Mouse (Mus musculus) splenic B cell, adult 2 months (primary cell): ENCODE measurements at regions not wholly inside any gene's neighbourhood (a gene's known extent, or its start where the extent isn't known, plus 50 kb on each side); places are given as distances from the start of the nearest gene placed in this dataset.
A peak's percentile ranks its signal among the peaks of the same experiment; 100 is the strongest.

Experiments
- DNase-seq: peaks from one replicate; pipeline ENCODE4 v3.0.0-alpha.2; 2011; ENCODE audit warnings: low read depth, low spot score
- H3K27me3 ChIP-seq: 2 replicates; pipeline ENCODE4 v1.6.1; 2012; ENCODE audit warnings: mild to moderate bottlenecking, low read length, moderate library complexity, mixed read lengths; ENCODE audit not compliant: control insufficient read depth, poor library complexity, insufficient read depth, severe bottlenecking
- H3K36me3 ChIP-seq: 2 replicates; pipeline ENCODE4 v1.6.1; 2012; ENCODE audit warnings: mild to moderate bottlenecking, low read length, moderate library complexity, mixed read lengths; ENCODE audit not compliant: control insufficient read depth, poor library complexity, insufficient read depth, severe bottlenecking

DNA sequence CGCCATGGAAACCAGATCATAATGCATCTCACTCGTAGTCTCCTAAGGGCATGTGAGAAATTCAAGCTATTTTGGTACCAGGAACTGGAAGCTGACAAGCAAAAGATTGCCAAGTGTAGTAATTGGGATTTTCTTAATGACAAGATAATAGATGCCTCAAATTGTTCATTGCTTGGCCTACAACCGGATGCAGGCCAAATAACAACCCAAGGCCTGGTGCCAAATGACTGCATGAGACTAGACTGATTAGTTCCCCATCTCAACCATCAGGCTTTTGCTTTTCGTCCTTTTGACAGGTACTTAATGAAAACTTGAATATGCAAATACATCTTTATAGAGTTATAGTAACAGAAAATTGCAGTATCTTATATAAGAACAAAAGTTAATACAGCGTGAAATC lies 780.4 kb upstream of the Frg1 start:
- DNase-seq, result no peak
- Histone ChIP-seq H3K36me3 (no peaks in the 10 kb centered on the region), H3K27me3 (no peaks in the 10 kb centered on the region)

DNA sequence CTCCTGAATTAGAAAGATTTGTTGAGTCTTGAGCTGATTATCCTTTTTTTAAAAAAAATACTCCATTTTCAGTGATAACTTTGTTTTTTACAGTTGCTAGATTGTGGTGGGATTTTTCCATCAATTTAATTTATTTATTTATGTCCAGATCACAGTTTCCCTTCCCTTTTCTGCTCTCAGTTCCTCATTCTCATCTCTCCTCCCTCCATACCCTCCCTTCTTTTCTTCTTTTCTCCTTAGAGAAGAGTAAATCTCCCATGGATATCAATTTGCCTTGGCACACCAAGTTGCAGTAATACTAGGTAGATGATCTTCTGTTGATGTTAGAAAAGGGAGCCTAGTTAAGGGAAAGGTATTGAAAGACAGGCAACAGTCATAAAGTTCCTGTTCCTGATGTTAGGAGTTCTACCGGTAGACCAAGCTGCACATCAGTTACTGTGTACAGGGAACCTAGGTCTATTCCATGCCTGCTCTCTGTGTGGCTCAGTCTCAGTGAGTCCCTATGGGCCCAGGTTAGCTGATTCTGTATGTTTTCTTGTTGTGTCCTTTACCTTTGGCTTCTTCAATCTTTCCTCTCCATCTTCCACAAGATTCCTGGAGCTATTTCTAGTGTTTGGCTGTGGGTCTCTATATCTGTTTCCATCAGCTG lies 777.2 kb upstream of the Frg1 start:
- peak; percentile 3 for DNase-seq
- H3K27me3 ChIP-seq, result no peaks in the 10 kb centered on the region
- H3K36me3 ChIP-seq, result no peaks in the 10 kb centered on the region

DNA sequence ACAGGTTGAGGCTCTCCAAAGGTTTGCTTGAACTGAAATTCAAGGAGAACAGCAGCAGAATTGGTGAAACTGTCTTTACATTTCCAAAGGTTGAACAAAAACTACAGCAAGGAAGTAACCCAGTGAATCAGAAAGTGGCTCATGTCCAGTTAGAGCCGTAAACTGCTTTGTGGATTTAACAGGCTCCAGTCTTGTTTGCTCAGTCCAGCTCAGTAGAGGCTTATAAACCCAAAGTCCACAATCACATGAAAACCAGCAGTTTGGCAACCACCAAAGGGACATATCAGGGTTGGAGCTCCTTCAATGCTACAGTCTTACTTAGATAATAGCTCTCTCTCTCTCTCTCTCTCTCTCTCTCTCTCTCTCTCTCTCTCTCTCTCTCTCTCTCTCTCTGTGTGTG lies 770.2 kb upstream of the Frg1 start:
- no peak for DNase-seq
- H3K27me3 ChIP-seq, result no peaks in the 10 kb centered on the region
- no peaks in the 10 kb centered on the region for H3K36me3 ChIP-seq

DNA sequence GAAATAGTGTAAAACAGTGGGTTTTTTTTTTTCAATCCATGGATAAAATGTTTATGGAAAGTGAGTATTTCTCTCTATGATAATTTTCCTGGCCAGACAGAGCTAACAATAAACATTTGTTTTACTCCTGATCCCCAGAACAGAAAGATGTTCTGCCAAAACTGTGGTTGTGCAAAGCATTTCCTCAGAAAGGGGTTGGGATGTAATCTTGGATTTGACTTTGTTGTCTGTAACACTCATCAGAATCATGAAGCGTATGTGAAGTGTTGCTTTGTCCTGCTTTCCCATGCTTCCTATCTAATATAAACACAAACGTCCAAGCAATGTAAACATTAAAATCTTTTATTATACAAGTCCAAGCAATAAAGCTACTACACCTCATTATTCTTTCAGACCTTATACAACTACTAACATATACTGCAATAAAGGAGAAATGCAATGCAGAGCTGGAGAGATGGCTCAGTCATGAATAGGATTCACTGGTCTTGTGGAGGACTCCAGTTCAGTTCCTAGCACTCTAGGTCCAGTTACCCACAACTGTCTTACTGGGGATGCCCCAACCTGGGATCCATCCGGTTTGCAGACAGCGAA lies 766.5 kb upstream of the Frg1 start:
- Histone ChIP-seq H3K27me3 (no peaks in the 10 kb centered on the region), H3K36me3 (no peaks in the 10 kb centered on the region)
- no peak for DNase-seq

DNA sequence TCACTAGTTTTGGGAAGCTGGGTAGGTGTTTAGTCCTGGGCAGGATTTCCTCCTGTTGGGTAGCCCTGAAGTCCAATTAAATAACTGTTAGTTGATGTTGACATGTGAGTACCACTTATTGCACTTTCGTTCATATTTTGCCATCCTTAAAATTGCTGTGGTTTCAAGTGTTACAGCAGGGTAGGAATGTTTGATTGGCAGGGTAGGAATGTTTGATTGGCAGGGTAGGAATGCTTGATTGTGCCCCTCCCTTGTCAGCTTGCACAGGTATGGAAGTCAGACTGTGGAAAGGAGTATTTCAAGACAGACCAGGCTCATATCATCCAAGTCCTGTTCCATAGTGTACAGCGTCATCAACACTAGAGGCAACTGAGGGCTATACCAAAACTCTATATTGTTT lies 745.6 kb upstream of the Frg1 start:
- DNase-seq, result no peak
- Histone ChIP-seq H3K27me3 (no peaks in the 10 kb centered on the region), H3K36me3 (no peaks in the 10 kb centered on the region)

DNA sequence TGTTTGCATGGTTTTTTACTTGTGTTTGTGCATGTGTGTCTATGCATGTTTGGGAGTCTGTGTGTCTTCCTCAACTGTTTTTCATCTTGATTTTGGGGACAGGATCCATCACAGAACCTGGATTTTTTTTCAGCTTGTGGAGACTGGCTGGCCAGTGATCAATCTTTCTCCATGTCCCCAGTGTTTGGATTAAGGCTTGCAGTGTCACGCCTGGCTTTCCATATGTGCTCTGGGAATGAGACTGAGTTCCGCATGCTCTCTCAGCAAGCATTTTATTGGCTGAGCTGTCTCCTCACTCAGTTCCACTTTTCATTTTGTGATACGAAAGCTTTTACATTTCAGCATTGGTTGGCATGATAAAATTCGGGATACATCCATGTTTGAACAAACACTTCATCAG lies 740.1 kb upstream of the Frg1 start:
- no peaks in the 10 kb centered on the region for H3K36me3 ChIP-seq
- no peaks in the 10 kb centered on the region for H3K27me3 ChIP-seq
- no peak for DNase-seq

DNA sequence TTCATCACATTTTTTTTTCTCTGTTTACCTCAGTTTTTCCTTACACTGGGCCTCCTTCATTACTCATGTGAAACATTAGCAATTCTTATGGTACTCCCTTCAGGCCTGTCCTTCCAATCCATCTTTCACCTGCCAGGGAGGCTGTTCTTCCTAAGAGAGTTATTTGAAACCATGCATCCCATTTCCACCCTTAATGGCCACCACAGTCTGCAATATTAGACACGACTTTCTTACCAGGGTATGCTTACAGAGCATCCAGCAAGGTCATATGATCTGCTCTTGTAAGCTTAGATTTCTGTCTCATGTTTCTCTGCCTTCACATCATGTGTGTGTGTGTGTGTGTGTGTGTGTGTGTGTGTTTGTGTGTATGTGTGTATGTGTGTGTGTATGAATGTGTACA lies 739.7 kb upstream of the Frg1 start:
- DNase-seq, result no peak
- no peaks in the 10 kb centered on the region for H3K36me3 ChIP-seq
- H3K27me3 ChIP-seq, result no peaks in the 10 kb centered on the region

DNA sequence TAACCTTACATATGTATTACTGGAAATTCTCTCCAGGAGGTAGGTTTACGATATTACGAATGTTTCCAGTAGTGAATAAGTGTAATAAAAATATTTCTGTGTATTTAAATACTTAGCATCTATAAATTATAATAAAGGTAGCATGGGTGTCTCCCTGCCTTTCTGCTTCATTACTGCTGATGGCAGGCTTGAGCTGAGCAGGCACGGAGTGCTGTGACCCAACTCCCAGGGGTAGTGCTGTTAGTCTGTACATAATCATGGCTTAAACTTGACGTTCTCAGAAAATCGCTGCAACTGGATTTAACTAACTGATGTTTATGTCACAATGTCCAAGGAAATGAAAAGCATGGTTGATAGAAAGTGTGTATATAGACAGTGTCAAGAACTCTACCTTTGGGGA lies 727.8 kb upstream of the Frg1 start:
- no peak for DNase-seq
- Histone ChIP-seq H3K27me3 (no peaks in the 10 kb centered on the region), H3K36me3 (no peaks in the 10 kb centered on the region)

DNA sequence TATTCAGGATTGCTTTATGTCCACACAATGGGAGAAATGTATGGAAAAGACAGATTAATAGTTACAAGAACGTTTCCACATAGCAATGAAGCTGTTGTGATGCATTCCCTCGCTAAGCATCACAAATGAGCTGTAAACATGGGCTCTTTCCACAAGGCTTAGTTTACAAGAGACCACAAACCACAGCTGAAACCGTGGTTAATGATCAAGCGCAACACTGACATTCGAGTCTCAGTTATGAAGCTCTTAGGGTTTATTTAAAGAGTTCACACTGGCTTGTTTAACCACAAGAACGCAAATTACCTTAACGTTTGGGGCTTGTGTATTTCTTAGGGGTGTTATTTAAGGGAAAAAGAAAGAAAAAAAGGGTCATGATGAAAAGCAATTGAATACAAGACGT lies 727.3 kb upstream of the Frg1 start:
- no peaks in the 10 kb centered on the region for H3K27me3 ChIP-seq
- DNase-seq, result no peak
- H3K36me3 ChIP-seq, result no peaks in the 10 kb centered on the region

DNA sequence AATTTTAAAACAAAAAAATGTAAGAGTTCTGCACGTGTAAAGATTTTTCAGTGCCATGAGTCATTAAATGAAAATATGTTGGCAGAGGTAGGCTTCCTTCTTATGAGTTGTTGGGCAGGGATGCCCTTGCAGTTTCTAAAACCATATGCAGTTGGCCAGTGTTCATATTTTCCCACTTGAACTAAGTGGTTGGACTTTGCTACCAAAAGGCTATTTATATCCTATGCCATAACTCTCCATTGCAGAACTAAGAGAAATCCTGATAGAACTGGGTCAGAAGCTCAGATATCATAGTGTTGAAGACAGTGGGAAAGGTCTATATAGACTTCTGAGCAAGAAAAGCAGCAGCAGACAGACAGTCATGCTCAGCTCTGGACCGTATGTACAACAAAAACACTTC lies 690.7 kb upstream of the Frg1 start:
- H3K36me3 ChIP-seq, result no peaks in the 10 kb centered on the region
- no peaks in the 10 kb centered on the region for H3K27me3 ChIP-seq
- no peak for DNase-seq

DNA sequence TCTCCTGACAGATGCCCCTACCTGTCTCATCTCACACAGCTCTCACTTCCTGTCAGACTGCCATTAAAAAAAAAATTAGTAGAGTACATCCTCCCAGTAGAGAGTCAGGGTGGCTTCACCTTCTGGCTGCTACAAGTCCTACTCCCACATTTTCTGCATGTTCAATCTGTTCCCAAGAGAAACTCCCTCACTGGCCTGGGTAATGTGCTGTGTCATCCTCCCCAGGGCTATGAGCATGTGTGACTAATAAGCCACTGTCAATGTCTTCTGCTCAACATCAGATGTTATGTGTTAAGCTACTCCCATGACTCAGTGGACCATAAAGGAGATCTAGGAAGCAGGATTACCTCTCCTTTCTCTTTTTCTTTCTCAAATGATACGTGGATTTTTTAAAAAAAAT lies 652.4 kb upstream of the Frg1 start:
- no peak for DNase-seq
- no peaks in the 10 kb centered on the region for H3K36me3 ChIP-seq

DNA sequence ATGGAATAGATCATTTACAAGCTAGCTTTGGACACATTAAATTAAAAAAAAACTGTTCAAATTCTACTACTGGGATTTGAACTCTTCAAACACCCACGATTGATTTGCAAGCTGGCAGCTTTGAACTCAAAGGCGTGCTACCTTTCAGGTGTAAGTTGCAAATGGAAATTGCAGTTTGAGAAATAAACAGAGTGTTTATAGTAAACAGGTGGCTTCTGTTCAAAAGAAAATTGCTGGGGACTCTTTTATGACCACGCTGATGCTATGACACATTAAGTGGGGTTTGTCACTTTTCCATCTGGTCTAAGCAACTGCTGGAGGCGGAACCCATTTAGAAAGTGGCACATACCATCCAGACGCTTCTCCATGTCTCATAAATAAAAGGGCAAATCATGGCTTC lies 626.7 kb upstream of the Frg1 start:
- DNase-seq, result no peak
- H3K27me3 ChIP-seq, result no peaks in the 10 kb centered on the region
- H3K36me3 ChIP-seq, result no peaks in the 10 kb centered on the region

More for the DNA sequence above, 652.4 kb upstream of the Frg1 start:
- H3K27me3 ChIP-seq, result no peaks in the 10 kb centered on the region

DNA sequence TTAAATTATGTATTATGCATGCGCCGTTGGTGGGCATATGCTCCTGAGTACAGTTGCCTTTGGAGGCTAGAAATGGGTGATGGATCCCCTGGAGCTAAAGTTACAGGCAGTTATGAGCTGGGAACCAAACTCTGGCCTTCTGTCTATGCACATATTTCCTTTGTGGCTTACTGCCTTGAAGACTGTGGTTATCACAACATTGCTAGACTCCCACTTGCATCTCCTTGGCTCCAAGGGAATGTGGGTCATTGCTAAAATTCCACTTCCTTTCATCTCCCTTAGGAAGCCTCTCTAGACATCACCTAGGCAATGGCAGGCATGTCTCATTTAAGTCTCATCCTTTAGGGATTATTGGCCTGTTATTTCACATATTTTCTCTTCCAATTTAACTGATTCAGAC lies 622.4 kb upstream of the Frg1 start:
- DNase-seq, result no peak
- Histone ChIP-seq H3K36me3 (no peaks in the 10 kb centered on the region), H3K27me3 (no peaks in the 10 kb centered on the region)

DNA sequence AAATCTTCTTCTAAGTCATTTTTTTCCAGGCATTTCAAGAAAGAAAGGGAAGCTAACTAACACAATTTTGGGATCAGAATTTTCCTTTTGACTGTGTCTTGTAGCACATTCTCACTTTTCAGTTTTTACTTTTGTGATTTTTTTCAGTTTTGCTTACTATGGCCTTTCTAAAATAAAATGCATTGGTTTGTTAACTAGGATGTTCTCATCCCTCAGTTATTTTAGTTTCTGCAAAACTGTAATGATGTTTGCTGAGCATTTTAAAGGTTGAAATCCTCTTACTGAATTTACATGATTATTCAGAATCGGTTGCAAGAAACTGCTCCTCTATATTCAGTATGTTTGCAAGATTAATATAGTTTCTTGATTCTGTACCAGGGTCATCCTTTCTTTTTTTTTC lies 610.1 kb upstream of the Frg1 start:
- no peaks in the 10 kb centered on the region for H3K36me3 ChIP-seq
- DNase-seq, result no peak

DNA sequence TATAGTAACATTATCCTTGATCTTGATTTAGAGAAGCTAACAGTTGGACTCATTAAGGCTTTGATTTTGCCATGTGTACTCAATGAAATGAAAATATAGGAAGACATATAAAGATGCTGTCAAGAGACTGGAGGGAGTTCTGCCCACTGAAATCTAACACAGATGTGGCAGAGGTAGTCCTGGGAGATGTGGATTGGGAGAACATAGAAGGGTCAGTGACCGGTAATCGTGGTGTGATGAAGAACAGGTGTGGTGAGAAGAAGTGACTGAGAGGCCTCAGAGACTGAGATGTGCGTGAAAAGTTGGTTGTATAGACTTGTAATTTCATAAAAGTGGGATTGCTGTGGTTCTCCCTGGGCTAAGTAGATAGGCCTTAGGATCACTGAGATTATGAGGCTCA lies 600.9 kb upstream of the Frg1 start:
- no peaks in the 10 kb centered on the region for H3K27me3 ChIP-seq
- DNase-seq, result no peak
- H3K36me3 ChIP-seq, result no peaks in the 10 kb centered on the region

More for the DNA sequence above, 610.1 kb upstream of the Frg1 start:
- no peaks in the 10 kb centered on the region for H3K27me3 ChIP-seq

DNA sequence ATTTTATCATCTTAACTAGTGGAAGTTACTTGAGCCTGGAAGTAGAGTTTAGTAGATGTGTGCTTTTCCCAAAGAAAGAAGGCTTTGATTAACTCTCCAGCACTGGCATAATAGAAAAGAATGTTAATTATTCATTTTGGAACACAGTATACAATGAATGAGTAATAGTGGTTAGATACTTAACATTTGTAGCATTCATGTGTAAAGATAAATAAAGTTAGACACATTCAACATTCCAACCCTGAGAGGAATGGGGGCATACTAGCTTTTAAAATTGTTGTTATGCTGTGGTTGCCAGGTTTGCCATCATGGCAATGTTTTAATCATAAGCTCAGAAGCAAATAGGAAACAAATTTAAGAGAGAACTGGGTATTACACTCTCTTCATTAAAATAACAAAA lies 586.3 kb upstream of the Frg1 start:
- no peak for DNase-seq
- Histone ChIP-seq H3K36me3 (no peaks in the 10 kb centered on the region), H3K27me3 (no peaks in the 10 kb centered on the region)
